Mouse (Mus musculus) ovary, adult 18-20 months (tissue): ENCODE results near the gene Myo3a.
A peak's percentile ranks its signal among the peaks of the same experiment; 100 is the strongest.
"Not testable (repeated sequence)": the region's sequence is repeated elsewhere in the genome, so short reads cannot be mapped to it uniquely, and the experiment has no call there.

Experiments used
- DNase-seq: peaks from one replicate; pipeline ENCODE4 v3.0.0; 2022; ENCODE audit warnings: low spot score, mixed read lengths

Myo3a gene

GRCm38 (mm10) chr2:22227308-22227707, at the start of gene Myo3a:
Gene Myo3a (plus strand): TSS chr2:22227503.
- DNase-seq: no peak

DNA sequence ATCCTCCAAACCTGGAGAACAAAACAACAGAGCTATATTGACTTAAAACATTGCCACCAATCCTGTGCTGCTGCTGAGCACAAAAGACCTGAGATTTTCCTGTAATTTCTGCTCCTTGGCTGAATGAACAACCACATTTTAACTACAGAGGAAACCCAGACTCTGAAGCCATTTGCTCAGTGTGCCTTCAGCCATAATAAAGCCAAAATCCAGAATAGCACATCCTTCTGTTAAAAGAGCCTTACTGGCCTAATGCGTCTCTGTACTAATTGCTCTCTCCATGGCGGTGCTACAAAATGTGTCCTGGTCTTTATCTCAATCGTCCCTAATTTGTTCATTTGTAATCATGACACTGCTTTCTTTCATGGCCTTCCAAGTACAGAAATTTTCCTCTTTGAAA, 23.2 kb downstream of the Myo3a start:
- no peak for DNase-seq

DNA sequence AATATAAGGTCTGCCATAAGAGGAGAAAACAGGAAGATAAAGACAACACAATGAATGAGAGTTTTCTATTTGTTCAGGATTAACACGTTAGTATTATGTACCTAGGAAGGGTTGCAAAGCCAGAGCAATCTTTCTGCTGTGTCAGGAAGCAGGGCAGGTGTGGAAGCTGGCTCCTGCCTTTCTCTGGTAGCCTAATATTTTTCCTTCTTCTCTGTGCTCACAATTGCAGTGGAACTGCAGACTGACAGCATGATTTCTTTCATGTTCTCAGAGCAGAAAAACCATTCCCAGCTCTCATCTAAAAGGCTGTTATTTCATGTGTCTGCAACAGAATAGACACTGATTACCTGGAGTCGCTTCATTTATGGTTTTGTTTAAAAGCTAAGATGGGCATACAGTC, 23.7 kb downstream of the Myo3a start:
- no peak for DNase-seq

GRCm38 (mm10) chr2:22255600-22255999, 28.3 kb downstream of the Myo3a start:
- no peak for DNase-seq

- no peak for DNase-seq
These were observed 44.3 kb downstream of the Myo3a start for GRCm38 (mm10) chr2:22271555-22271954.

GRCm38 (mm10) chr2:22285366-22285765, 58.1 kb downstream of the Myo3a start:
- no peak for DNase-seq

GRCm38 (mm10) chr2:22285777-22286176, 58.5 kb downstream of the Myo3a start:
- DNase-seq: no peak

DNA sequence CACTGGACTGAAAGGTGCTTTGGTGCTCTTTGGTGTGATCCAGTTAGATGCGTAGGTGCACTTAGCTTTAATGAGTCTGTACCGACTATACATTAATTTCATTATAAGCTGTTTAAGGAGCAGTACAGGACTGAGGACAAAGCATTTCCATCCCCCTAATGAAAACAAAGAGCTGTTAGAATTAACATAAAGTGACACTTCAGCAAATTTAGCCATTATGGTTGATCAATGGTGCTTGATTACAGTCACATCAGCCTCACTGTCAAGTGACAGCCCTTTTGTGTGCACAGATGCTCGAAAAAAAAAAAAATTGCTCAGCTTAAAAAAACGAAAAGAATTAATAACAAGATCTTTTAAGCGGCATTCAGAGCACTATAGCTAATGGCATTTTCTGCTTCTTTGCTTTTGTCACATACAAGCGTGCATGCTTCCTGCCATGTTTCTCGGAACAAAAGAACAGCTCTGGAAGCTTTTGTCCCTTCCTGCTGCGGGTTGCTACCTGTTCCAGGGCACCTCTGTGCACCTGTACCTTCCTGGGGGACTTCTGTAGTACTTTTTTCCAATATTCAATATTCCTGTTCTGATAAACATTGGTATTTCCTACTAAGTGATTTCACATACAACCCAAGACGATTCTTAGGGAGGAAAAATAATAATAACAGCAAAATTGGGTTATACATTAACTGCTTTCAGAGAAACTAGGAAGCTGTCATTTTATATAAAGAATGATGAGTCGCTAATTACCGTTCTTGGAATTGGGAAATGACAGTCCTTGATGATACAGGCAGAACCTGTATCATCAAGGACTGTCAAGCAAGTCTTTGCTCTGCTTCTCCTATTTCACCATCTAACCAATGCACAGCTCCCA, 66.5 kb downstream of the Myo3a start:
- no peak for DNase-seq

- no peak for DNase-seq
These were observed 67.1 kb downstream of the Myo3a start for GRCm38 (mm10) chr2:22294447-22294738.

DNA sequence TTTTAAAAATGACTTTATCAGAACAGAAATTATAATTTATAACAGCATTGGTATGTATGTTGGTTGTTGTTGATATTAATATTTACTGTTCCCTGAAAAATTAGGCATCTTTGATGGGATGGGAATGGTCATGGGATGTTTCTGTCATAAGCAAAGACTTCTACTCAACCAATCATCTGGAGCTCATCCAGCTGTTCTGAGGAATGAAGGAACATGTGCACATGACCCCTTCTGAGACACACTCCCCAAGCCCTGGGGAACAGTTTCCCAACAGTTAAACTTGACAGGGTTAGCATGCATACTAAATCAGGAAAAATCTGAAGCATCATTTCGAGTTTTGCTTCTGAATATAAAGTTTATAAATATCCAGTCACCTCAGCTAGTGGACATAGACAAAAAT, 70.6 kb downstream of the Myo3a start:
- no peak for DNase-seq

DNA sequence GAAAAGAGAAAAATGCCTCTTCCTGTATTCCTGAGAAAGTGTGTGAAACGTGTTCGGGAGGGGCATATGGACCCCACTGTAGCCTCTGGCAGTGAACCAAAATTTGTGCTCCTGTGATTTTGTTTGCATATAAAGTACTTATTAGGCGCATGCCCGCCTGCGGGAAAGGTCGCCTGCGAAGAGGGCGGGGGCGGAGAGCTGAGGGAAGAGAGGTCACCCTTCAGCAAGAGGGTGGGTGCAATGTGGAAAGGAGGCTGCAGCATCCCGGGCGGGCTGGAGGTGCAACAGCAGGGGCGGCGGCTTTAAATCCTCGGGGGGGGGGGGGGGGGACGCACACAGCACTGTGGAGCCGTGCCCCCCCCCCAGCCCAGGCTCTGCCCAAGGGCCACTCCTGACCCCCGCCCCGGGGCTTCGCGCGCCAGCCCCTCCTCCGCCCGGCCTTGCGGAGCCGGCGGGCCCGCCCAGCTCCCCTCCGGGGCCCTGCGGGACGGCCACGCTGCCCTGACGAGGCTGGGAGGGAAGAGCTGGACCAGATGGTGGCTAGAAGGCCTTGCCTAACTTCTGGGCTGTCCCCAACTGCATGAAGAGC, 111.1 kb downstream of the Myo3a start:
- peak; percentile 1 for DNase-seq

DNA sequence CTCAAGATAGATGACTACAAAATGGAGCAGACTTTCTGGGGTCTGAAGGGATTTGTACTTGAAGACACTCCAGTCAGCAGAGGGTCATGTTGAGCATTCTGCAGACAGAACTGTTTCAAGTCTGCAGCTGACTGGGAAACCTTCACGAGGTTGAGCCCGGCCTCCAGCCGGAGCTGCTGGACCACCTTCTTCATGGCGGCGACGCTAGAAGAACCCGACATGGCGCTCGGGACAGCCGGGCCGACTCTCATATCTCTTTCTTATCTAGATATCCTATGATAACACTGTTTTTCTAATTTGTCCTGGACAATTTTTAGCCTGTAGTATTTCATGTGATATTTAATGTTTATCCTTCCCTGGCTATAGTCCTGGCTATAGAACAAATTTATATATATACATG, 183.2 kb downstream of the Myo3a start:
- DNase-seq: not testable (repeated sequence)

DNA sequence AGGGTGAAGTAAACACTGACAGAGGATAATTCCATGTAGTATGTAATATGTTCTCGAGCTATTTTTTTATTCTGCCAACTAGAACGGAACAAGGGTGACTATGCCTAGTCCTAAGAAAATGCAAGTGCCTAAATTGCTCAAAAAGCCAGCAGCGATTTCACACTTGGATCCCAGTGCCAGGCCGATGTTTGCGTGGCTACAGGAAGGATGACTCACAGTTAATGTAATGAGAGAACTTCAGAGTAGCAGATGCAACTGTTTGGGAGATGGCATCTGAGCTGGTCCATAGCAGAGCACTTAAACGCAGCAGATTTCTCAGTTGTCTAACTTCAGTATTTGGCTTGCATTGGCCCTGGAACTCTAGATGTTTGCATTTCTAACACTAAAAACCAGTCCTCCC, 321.1 kb downstream of the Myo3a start:
- no peak for DNase-seq

- not testable (repeated sequence) for DNase-seq
These were observed 360.3 kb downstream of the Myo3a start for GRCm38 (mm10) chr2:22587469-22588169.

DNA sequence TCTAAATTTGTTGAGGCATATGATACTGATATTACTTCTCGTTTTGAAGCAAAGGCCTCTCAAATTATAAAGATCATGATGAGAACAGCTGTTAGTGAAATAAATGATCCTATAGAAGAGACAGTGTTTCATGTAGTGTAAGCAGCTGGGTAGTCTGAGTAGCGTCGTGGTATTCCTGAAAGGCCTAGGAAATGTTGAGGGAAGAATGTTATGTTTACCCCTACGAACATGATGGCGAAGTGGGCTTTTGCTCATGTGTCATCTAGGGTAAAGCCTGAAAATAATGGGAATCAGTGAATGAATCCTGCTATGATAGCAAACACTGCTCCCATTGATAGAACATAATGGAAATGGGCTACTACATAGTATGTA, 360.9 kb downstream of the Myo3a start:
- not testable (repeated sequence) for DNase-seq

DNA sequence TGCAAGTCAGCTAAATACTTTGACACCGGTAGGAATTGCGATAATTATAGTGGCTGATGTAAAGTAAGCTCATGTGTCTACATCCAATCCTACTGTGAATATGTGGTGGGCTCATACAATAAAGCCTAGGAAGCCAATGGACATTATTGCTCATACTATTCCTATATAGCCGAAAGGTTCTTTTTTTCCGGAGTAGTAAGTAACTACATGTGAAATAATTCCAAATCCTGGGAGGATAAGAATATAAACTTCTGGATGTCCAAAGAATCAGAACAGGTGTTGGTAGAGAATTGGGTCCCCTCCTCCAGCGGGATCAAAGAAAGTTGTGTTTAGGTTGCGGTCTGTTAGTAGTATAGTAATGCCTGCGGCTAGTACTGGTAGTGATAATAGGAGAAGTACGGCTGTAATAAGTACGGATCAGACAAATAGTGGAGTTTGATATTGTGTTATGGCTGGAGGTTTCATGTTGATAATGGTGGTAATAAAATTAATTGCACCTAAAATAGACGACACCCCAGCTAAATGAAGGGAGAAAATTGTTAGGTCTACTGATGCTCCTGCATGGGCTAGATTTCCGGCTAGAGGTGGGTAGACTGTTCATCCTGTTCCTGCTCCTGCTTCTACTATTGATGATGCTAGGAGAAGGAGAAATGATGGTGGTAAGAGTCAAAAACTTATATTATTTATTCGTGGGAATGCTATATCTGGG, 361.5 kb downstream of the Myo3a start:
- not testable (repeated sequence) for DNase-seq

DNA sequence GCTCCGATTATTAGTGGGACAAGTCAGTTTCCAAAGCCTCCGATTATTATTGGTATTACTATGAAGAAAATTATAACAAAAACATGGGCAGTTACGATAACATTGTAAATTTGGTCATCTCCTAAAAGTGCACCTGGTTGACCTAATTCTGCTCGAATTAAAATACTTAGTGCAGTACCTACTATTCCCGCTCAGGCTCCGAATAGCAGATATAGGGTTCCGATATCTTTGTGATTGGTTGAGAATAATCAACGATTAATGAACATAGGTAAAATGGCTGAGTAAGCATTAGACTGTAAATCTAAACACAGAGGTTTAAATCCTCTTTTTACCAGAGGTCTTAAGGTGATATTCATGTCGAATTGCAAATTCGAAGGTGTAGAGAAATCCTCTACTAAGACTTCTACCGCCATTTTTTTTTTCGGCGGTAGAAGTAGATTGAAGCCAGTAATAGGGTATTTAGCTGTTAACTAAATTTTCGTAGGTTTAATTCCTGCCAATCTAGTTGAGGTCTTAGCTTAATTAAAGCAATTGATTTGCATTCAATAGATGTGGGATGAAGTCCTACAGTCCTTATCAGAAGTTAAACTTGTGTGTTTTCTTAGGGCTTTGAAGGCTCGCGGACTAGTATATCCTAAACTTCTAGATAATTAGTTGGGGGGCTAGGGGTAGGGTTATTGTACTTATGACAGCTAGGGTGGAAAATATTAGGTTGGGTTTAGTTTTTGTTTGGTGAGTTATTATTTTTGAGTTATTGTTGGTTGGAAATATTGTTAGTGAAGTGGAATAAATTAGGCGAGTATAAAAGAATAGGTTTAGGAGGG, 362.3 kb downstream of the Myo3a start:
- not testable (repeated sequence) for DNase-seq

GRCm38 (mm10) chr2:22590206-22590490, 362.8 kb downstream of the Myo3a start:
- DNase-seq: no peak

DNA sequence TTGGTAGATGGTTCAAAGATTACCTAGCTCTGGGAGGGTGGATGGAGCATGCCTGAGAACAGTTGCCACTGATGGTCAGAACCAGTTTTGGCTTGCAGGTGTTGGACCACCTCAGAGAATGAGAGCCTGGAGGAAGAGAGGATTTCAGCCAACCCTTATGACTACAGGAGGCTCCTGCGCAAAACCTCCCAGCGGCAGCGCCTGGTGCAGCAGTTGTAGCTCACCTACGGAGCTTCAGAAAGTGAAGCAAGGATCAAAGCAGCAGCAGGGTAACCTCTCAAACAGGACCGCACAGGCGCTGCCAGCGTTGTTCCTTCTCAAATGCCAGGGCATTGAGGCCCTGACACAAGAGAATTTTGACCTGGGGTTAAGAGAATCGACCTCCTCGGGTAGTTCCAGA, 390.6 kb downstream of the Myo3a start:
- DNase-seq: no peak

- DNase-seq: no peak
These were observed 392.1 kb downstream of the Myo3a start for GRCm38 (mm10) chr2:22619416-22619815.

DNA sequence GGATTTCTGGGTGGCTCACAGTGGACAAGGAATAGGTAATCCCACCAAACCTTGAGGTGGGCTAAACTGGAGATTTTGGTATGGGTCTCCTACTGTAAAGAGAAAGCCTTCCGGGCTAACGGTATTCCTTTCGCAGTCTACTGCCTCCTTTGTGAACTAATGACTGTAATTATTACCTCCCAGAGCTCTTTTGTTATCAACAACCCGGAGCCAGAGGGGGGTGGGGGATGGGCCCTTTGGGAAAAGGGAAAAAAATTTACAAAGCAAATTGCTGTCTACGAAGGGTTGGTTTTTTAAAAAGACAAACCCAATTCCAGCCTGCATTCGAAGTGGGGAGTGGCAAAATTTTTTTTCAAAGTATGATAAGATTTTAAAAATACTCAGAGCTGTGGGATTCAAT, 392.7 kb downstream of the Myo3a start:
- DNase-seq: no peak

DNA sequence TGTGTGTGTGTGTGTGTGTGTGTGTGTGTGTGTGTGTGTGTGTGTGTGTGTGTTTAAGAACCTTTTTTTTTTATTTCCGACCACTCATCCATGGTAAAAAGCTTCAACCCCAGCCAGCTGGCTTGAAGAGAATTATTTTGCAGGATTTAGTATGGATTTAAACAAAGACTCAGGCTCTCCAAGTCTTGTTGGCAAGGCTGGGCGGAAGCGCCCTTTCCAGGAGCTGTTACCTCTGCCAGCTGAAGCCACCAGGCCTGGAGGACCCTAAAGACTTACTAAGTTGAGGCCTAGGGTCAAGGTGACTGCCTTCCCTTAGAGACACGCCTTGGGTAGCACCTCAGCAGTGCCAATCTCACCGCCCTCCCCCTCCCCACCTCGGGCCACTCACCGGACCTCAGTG, 393.2 kb downstream of the Myo3a start:
- DNase-seq: no peak
